Mouse (Mus musculus) kidney, postnatal 4 days (tissue): Measurements from ENCODE around the gene Rgcc.

Source experiments
- DNase-seq, 2 experiments: peaks; one replicate each; pipeline ENCODE4 v3.0.0; 2021; ENCODE audit warnings: mixed read lengths in 2 of 2

The Rgcc gene

GRCm38 (mm10) chr14:79299796-79300195 is 1.6 kb downstream of the Rgcc start:
- DNase-seq, result peak in 1 of 2 experiments; percentile 20

GRCm38 (mm10) chr14:79299230-79299629 is 2.2 kb downstream of the Rgcc start:
- peak in 1 of 2 experiments; percentile 22 for DNase-seq

GRCm38 (mm10) chr14:79298314-79298992 is 3.0 kb downstream of the Rgcc start:
- DNase-seq, result no peak

- no peak for DNase-seq
These were observed 4.6 kb downstream of the Rgcc start for GRCm38 (mm10) chr14:79296836-79297235.

GRCm38 (mm10) chr14:79296201-79296600 is 5.2 kb downstream of the Rgcc start:
- DNase-seq, result no peak

GRCm38 (mm10) chr14:79295579-79295978 is 5.9 kb downstream of the Rgcc start:
- no peak for DNase-seq

GRCm38 (mm10) chr14:79294950-79295349 is 6.5 kb downstream of the Rgcc start:
- DNase-seq, result no peak

- DNase-seq, result no peak
These were observed 7.2 kb downstream of the Rgcc start for GRCm38 (mm10) chr14:79294051-79294814.

GRCm38 (mm10) chr14:79293119-79293780 is 8.2 kb downstream of the Rgcc start:
- peak; percentile 38 to 58 for DNase-seq

GRCm38 (mm10) chr14:79291629-79292028 is 9.8 kb downstream of the Rgcc start:
- no peak for DNase-seq

- peak in 1 of 2 experiments; percentile 25 for DNase-seq
These were observed 10.6 kb downstream of the Rgcc start for GRCm38 (mm10) chr14:79290683-79291425.

- no peak for DNase-seq
These were observed 11.5 kb downstream of the Rgcc start for GRCm38 (mm10) chr14:79289909-79290308.

GRCm38 (mm10) chr14:79288280-79288679 is 13.2 kb downstream of the Rgcc start:
- peak in 1 of 2 experiments; percentile 34 for DNase-seq

- no peak for DNase-seq
These were observed 14.1 kb downstream of the Rgcc start for GRCm38 (mm10) chr14:79287251-79287863.

GRCm38 (mm10) chr14:79285549-79285948 is 15.9 kb downstream of the Rgcc start:
- no peak for DNase-seq

GRCm38 (mm10) chr14:79284616-79285015 is 16.8 kb downstream of the Rgcc start:
- DNase-seq, result no peak

GRCm38 (mm10) chr14:79283952-79284351 is 17.5 kb downstream of the Rgcc start:
- no peak for DNase-seq

- no peak for DNase-seq
These were observed 19.4 kb downstream of the Rgcc start for GRCm38 (mm10) chr14:79281894-79282553.

- no peak for DNase-seq
These were observed 21.0 kb downstream of the Rgcc start for GRCm38 (mm10) chr14:79280456-79280855.

GRCm38 (mm10) chr14:79279494-79279893 is 22.0 kb downstream of the Rgcc start:
- DNase-seq, result no peak

- no peak for DNase-seq
These were observed 22.5 kb downstream of the Rgcc start for GRCm38 (mm10) chr14:79278927-79279326.

GRCm38 (mm10) chr14:79277922-79278321 is 23.5 kb downstream of the Rgcc start:
- DNase-seq, result no peak
